Mouse (Mus musculus) bone marrow, adult 2 months (tissue): ENCODE data around the gene Pcolce2.

Source experiments
- CTCF ChIP-seq: fragments of 200-500 bp; IDR thresholded peaks from 2 replicates; pipeline ENCODE4 v1.5.1; 2011; ENCODE audit warnings: low read length, control low read depth; ENCODE audit not compliant: control insufficient read depth, insufficient read depth
- POLR2A ChIP-seq: fragments of 200-500 bp; IDR thresholded peaks from 2 replicates; pipeline ENCODE4 v1.6.1; 2011; ENCODE audit warnings: low read depth, mild to moderate bottlenecking, control low read depth, low read length, borderline replicate concordance; ENCODE audit not compliant: control insufficient read depth

DNA sequence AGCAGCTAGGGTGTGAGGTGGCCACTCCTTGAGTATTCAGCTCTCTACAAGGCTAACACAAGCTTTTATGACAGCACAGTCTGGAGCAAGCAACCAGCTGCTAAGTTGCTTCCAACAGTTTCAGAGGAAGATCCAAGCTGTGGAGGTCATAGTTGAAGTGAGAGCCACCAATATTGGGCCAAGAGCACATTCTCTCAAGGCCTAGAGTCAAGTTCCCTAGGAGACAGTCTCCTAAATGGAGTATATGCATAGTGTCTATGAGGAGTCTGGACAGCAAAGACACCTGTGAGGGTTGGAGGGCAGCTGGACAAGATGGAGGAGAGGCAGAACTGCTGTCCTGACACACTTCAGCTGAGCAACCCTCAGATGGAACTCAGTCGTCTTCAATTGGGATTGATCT, 18.8 kb upstream of the Pcolce2 start:
- TF ChIP-seq CTCF = no peak
- TF ChIP-seq POLR2A = no peak
